Mouse (Mus musculus): ENCODE data around the gene Col8a1.

Gene Col8a1

DNA sequence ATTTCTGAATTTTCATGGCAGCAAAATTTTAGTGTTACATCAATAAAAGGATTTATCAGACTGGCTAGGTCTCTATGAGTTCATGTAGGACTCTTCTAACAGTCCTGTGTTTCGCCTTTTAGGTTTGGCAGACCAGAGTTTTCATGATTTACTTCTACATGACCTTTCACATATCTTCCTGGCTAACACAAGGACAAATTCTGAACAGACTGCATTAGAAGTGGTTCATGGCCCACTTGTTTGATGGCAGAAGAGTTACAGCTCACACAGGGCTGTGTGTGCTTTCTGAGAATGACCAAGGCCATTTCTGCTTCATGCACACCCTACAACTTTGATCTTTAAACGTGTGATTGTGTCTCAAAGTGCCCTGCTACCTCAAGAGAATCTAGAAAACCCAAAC lies 82.3 kb downstream of the Col8a1 start:
- DNase-seq (ENCODE audit: low read depth in 2 of 2, low spot score in 2 of 2) = no peak

DNA sequence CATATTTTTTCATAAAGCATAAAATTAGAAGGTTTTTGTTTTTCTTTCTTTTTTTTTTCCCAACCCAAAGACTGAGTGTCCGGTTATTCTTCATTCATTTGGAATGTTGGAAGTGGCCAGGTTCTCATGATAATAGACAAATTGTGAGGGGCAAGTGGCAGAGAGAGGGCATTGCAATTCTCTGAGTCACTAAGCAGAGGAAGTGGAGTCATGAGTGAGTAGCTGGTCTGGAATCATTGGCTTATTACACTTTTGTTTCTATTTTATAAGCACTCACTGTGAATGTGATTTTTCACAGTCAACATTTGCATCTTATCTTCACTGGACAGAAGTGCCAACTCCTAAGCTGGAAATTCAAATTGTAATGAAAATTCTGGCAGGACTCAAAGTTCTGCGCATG lies 82.9 kb downstream of the Col8a1 start:
- DNase-seq (ENCODE audit: low read depth in 2 of 2, low spot score in 2 of 2) = no peak

- no peak for DNase-seq (ENCODE audit: low read depth in 2 of 2, low spot score in 2 of 2)
These were observed 85.2 kb downstream of the Col8a1 start for GRCm38 (mm10) chr16:57669348-57669747.

DNA sequence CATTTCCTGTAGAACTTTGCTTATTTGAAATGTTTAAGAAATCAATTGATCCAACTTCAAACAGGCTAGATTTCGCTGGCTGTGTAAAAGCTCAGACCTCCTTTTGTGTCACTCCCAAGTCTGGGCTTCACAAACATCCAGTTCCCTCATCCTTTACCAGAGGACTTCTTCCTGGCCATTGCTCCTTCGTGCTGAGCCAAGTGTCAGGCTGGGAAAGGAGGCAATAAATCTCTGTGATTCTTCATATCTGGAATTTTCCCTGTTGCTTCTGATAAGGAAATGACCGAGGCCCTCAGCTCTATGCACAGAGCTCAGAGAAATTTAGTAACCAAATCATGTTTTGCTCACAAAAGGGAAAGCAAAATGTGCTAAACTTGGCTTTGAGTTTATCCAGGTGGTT lies 91.9 kb downstream of the Col8a1 start:
- DNase-seq (ENCODE audit: low read depth in 2 of 2, low spot score in 2 of 2) = no peak

DNA sequence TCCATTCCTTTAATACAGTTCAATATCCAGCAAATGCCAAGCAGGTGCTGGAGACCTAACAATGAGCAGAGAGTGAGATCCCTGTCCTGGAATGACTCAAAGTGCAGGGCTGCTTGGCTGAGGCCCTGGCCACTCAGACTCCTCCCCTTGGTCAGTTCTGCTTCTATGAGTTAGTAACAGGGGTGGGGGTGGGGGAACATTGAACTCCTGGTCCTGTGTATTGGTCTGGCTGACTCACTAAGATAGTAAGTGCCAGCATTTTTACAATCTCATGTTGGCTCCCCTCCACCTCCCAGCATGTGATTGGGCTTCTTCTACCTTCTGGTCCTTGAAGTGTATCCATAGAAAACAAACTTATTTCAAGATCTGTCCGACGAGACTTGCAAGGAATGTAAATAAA lies 104.6 kb downstream of the Col8a1 start:
- no peak for DNase-seq (ENCODE audit: low read depth in 2 of 2, low spot score in 2 of 2)

DNA sequence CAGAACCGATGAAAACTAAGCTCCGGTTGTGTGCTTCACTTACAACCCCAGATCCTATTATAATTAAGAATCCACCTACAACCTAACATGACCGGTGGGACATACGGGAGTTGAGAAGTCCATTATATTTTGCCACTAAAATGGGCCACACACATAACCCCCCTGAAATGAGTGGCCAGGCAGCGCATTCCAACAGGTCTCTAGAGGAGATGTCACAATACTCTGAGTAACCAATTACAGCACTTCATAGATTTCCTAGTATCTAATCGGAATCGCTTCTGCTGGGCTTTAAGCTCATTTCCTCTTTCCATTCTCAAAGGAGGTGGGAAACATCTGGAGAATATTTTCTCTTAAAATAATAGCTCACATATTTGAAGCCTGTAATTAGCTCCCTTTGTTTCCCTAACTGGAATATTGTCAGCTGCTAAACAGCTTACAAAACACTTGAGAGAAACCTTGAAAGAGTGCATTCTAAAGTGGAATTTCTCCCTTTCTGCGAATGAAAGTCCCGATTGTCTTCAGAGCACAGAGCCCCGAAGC lies 113.1 kb downstream of the Col8a1 start:
- DNase-seq (ENCODE audit: low read depth in 2 of 2, low spot score in 2 of 2) = no peak

- no peak for DNase-seq (ENCODE audit: low read depth in 2 of 2, low spot score in 2 of 2)
These were observed 119.8 kb downstream of the Col8a1 start for GRCm38 (mm10) chr16:57634766-57635165.

DNA sequence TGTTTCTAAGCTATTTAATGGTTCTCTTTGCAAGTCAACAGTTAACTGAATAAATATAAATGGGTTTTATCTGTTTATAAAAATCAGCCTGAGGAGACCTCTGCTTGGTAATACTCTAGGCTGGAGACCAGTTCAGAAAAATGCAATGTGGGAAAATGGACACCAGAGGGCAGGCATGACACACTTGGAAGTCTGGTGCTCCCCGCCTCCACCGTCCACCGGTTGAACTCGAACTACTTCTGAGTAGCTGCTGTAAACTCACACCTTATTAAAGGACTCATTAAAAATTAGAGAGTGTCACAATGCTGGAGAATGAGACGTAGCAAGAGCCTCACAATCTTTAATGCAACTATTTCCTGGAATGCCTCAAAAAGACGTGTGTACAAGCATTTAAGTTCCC lies 120.3 kb downstream of the Col8a1 start:
- DNase-seq (ENCODE audit: low read depth in 2 of 2, low spot score in 2 of 2) = peak; percentile 10 to 34

GRCm38 (mm10) chr16:57611768-57612167 lies 142.8 kb downstream of the Col8a1 start:
- peak; percentile 17 to 51 for DNase-seq (ENCODE audit: low read depth in 2 of 2, low spot score in 2 of 2)

- DNase-seq (ENCODE audit: low read depth in 2 of 2, low spot score in 2 of 2) = peak; percentile 84 to 87
These were observed 147.9 kb downstream of the Col8a1 start, which contains the start of gene Cmss1 for GRCm38 (mm10) chr16:57606444-57607227. Gene Cmss1 (minus strand): TSS chr16:57606864.

DNA sequence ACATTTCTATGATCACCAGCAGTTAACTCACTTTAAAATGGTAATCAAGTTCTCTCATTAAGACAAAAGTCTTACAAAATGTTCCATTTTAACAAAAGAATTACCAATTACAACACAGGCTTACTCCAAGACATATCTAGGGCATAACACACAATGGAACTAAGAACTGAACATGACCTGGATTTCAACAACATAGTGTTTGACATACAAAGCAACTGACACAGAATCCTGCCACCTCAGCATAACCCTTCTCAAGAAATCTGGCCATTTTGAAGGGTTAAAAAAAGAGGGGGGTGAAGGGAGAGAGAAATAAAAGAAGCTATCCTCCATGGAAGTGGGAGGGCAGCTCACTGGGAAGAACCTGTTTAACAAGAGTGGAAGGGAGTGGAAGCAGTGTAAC lies 153.5 kb downstream of the Col8a1 start:
- no peak for DNase-seq (ENCODE audit: low read depth in 2 of 2, low spot score in 2 of 2)

GRCm38 (mm10) chr16:57597295-57597957 lies 157.1 kb downstream of the Col8a1 start:
- no peak for DNase-seq (ENCODE audit: low read depth in 2 of 2, low spot score in 2 of 2)

DNA sequence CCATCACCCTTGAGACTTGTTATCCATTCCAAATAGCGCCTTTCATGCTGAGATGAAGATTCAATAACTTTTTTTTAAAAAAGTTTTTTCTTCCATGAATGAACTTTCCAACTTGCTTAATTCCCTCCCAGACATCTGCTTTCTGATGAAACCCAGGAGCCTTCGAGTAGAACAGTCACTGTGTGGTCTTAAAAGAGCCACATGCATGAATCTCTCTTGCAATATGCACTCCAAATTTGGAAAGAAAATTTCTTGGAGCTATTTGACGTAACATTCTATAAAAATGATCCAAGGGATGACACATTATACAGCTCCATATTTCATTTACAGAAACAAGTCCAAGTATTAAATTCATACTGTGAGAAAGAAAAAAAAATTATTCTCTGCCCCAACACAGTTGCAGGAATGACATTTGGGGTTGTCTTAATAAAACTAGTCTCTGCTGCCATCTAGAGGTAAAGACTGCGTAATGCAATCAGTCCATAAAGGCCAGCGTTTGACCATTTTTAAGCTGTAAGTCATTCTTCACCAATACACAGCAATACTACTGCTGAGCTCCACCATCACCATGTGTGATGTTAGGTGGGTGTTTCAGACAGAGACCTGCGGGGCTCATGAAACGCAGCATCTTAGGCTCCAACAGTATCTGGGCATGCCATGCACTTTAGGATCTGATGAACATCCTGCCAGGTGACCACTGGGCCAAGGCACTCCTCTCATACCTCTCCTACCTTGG lies 160.9 kb downstream of the Col8a1 start:
- peak; percentile 11 to 44 for DNase-seq (ENCODE audit: low read depth in 2 of 2, low spot score in 2 of 2)

GRCm38 (mm10) chr16:57585201-57585600 lies 169.3 kb downstream of the Col8a1 start:
- no peak for DNase-seq (ENCODE audit: low read depth in 2 of 2, low spot score in 2 of 2)

GRCm38 (mm10) chr16:57582008-57582407 lies 172.5 kb downstream of the Col8a1 start:
- DNase-seq (ENCODE audit: low read depth in 2 of 2, low spot score in 2 of 2) = no peak

GRCm38 (mm10) chr16:57580041-57580440 lies 174.5 kb downstream of the Col8a1 start:
- DNase-seq (ENCODE audit: low read depth in 2 of 2, low spot score in 2 of 2) = no peak

- no peak for DNase-seq (ENCODE audit: low read depth in 2 of 2, low spot score in 2 of 2)
These were observed 177.0 kb downstream of the Col8a1 start for GRCm38 (mm10) chr16:57577519-57577918.

GRCm38 (mm10) chr16:57575764-57576388 lies 178.7 kb downstream of the Col8a1 start:
- no peak for DNase-seq (ENCODE audit: low read depth in 2 of 2, low spot score in 2 of 2)
